Mouse (Mus musculus) stomach, postnatal 0 days (tissue): ENCODE measurements at regions not wholly inside any gene's neighbourhood (a gene's known extent, or its start where the extent isn't known, plus 50 kb on each side); places are given as distances from the start of the nearest gene placed in this dataset.

Source experiments
- CTCF ChIP-seq: IDR thresholded peaks from 2 replicates; pipeline ENCODE4 v1.5.1; 2016; ENCODE audit warnings: antibody characterized with exemption, low read depth, mild to moderate bottlenecking, moderate library complexity
- EP300 ChIP-seq: optimal IDR thresholded peaks from 2 replicates; pipeline ENCODE3; 2016; ENCODE audit warnings: antibody characterized with exemption

- TF ChIP-seq CTCF (no peak), EP300 (no peak)
Observed at GRCm38 (mm10) chr4:152870046-152870445, 392.4 kb upstream of the Kcnab2 start.
